Mouse (Mus musculus) MN1 (cell line): Measurements from ENCODE around the gene Smco4.

Experiments used
- DNase-seq: peaks from one replicate; pipeline ENCODE4 v3.0.0-alpha.2; 2016; ENCODE audit warnings: low spot score

Gene Smco4

GRCm38 (mm10) chr9:15507431-15507875, 14.2 kb downstream of the Smco4 start:
- no peak for DNase-seq

GRCm38 (mm10) chr9:15509363-15509762, 16.1 kb downstream of the Smco4 start:
- DNase-seq, result no peak

- no peak for DNase-seq
Measured at GRCm38 (mm10) chr9:15510557-15511310, 17.5 kb downstream of the Smco4 start.

GRCm38 (mm10) chr9:15512918-15513317, 19.7 kb downstream of the Smco4 start:
- no peak for DNase-seq

- DNase-seq, result no peak
Measured at GRCm38 (mm10) chr9:15516007-15516406, 22.8 kb downstream of the Smco4 start.

- DNase-seq, result no peak
Measured at GRCm38 (mm10) chr9:15517979-15518378, 24.7 kb downstream of the Smco4 start.

GRCm38 (mm10) chr9:15522348-15522747, 29.1 kb downstream of the Smco4 start:
- no peak for DNase-seq

- DNase-seq, result no peak
Measured at GRCm38 (mm10) chr9:15522887-15523286, 29.7 kb downstream of the Smco4 start.

- DNase-seq, result no peak
Measured at GRCm38 (mm10) chr9:15523646-15524045, 30.4 kb downstream of the Smco4 start.

- no peak for DNase-seq
Measured at GRCm38 (mm10) chr9:15525246-15525645, 32.0 kb downstream of the Smco4 start.

- no peak for DNase-seq
Measured at GRCm38 (mm10) chr9:15526539-15526938, 33.3 kb downstream of the Smco4 start.

GRCm38 (mm10) chr9:15527846-15528245, 34.6 kb downstream of the Smco4 start:
- no peak for DNase-seq

- DNase-seq, result no peak
Measured at GRCm38 (mm10) chr9:15528368-15528767, 35.1 kb downstream of the Smco4 start.

GRCm38 (mm10) chr9:15529275-15529964, 36.2 kb downstream of the Smco4 start:
- DNase-seq, result no peak

- DNase-seq, result no peak
Measured at GRCm38 (mm10) chr9:15529965-15530320, 36.7 kb downstream of the Smco4 start.

- no peak for DNase-seq
Measured at GRCm38 (mm10) chr9:15531204-15531603, 38.0 kb downstream of the Smco4 start.

GRCm38 (mm10) chr9:15533336-15534070, 40.3 kb downstream of the Smco4 start:
- DNase-seq, result no peak

- DNase-seq, result no peak
Measured at GRCm38 (mm10) chr9:15534110-15534509, 40.9 kb downstream of the Smco4 start.

- DNase-seq, result no peak
Measured at GRCm38 (mm10) chr9:15535418-15535817, 42.2 kb downstream of the Smco4 start.

GRCm38 (mm10) chr9:15536861-15537426, 43.7 kb downstream of the Smco4 start:
- DNase-seq, result no peak

- DNase-seq, result no peak
Measured at GRCm38 (mm10) chr9:15537455-15538048, 44.3 kb downstream of the Smco4 start.

- DNase-seq, result no peak
Measured at GRCm38 (mm10) chr9:15538979-15539533, 45.8 kb downstream of the Smco4 start.
